Mouse (Mus musculus): Measurements from ENCODE around the gene Sco1.

GRCm38 (mm10) chr11:67114901-67115300, 62.4 kb downstream of the Sco1 start:
- no peak for TF ChIP-seq CTCF (IDR thresholded peaks at IDR 0.05; ENCODE audit: low read depth)
- TF ChIP-seq EP300 (IDR thresholded peaks at IDR 0.05; ENCODE audit: low read depth), result no peak
